Mouse (Mus musculus) lung, postnatal 0 days (tissue): ENCODE data around the gene Alk.

Experiments
- CTCF ChIP-seq: IDR thresholded peaks from 2 replicates; pipeline ENCODE4 v1.5.1; 2016; ENCODE audit warnings: antibody characterized with exemption, mild to moderate bottlenecking
- EP300 ChIP-seq: IDR thresholded peaks from 2 replicates; pipeline ENCODE4 v1.6.1; 2016; ENCODE audit warnings: antibody characterized with exemption, mild to moderate bottlenecking, control low read depth

- TF ChIP-seq CTCF (no peak), EP300 (no peak)
Observed at GRCm38 (mm10) chr17:72639400-72639799, 35.0 kb upstream of the Alk start.
